Mouse (Mus musculus) inflammation-experienced regulatory T-cells, adult 6 months (primary cell): Measurements from ENCODE around the gene Helq. TPM values are rescaled to one million over a fixed set of nuclear protein-coding genes. Genes with fewer than 3 reads are reported as not detected.
A peak's percentile ranks its signal among the peaks of the same experiment; 100 is the strongest.

Experiments
- ATAC-seq: one replicate; pipeline ENCODE4 v1.8.0; 2017
- polyA plus RNA-seq, 3 experiments: library from polyadenylated mRNA; unstranded; fragments of 100-300 nt; shearing (Covaris generic); gene quantifications; one replicate each; pipeline ENCODE4 v1.2.1; 2017

Gene Helq
- polyA plus RNA-seq, 3 experiments from 2014 or later: 11.7 to 17.9 (median 17.4) TPM

DNA sequence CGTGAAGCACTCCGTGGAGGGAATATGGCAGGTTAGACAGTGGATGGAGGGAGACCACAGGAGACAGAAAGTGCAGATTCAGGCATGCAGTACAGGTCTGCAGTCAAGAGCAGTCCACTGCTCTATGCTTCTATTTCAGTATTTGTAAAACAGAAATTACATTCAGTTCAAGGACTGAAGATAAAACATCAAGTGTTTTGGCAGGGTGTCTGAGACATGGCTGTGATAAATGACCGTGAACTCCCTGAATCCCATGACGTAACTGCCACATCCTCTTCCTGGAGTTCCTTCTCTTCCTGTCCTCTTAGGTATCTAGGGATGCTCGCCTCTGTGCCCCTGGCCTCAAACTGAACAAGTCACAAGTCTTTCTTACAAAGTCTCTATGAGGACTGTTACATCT lies 21.5 kb downstream of the Helq start:
- ATAC-seq: no peak

DNA sequence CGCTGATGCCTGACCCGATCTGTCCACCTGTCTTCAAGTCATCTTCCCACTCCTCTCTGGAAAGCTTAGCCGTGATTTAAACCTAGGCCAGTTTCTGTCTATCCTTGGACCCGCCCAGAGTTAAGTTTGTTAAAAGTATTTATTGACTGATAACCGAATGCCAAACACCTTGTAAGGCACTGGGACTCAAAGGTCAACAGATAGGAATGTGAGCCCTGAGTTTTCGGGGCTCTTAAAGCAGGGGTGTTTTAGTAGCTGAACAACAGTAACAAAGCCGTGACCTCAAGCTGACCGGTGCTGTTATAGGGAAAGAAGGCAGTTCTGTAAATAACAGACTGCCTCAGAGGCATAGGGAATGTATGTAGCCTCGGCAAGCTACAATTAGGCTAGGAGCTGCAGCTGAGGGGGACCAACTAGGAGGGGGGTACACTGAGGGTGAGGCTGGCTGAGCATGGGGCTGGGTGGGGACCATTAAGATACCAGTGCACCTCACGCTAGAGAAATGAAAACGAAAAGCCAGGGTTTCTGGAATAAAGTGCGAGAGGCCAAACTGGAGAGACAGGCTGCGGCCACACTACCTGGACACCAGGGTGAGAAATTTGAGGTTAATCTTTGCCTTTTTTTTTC lies 22.5 kb downstream of the Helq start:
- no peak for ATAC-seq

DNA sequence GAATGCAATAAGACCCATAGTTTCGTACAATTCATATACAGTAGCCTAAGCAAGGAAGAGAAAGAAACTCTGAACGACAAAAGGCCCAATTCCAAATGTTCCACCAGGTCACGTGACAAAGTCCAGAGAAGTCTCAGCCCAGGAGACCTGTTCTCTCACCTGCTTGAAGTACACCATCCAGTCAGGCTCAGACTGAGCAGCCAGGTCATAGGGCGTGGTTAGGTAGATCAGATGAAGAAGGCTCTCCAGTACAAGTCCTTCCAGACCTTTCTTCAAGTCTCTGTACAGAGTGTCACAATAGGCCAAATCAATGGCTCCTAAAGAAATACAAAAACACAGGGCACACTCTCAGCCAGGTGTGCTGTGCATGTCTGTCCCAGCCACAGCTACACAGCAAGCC lies 26.8 kb downstream of the Helq start:
- no peak for ATAC-seq

DNA sequence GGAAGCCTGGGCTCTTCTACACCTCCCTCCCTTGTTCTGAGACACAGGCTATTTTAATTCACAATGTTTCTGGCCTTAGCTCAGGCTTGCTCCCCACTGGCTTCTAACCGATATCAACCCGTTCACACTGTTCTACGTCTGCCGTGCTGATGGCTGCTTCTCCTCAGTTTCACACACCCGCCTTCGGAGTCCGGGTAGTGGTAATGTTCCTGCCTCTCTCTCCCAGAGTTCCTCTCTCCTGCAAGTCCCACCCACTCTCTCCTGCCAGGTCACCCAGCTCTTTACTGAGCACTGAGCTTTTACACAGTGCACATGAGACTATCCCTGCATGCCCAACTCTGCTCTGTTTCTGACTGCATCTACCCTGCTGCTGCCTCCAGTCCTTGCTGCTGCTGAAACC lies 32.4 kb downstream of the Helq start:
- ATAC-seq: no peak

DNA sequence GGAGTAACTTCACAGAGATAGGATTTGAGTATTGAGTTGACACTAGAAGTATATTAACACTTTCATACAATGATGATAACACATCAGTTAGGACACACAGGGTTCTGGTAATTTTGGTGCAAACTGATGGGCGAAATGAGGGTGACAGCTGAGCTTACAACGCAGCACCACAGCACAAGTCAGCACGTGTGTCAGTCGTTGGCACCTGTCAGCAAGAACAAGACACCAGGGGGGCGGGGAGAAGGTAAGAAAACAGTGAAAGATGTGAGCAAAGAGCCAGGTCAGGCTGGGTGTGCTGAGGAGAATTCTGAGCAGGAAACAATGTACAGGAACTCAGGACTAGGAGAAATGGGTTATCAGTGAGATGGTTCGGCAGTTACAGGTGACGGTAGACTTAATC lies 36.7 kb downstream of the Helq start:
- no peak for ATAC-seq

DNA sequence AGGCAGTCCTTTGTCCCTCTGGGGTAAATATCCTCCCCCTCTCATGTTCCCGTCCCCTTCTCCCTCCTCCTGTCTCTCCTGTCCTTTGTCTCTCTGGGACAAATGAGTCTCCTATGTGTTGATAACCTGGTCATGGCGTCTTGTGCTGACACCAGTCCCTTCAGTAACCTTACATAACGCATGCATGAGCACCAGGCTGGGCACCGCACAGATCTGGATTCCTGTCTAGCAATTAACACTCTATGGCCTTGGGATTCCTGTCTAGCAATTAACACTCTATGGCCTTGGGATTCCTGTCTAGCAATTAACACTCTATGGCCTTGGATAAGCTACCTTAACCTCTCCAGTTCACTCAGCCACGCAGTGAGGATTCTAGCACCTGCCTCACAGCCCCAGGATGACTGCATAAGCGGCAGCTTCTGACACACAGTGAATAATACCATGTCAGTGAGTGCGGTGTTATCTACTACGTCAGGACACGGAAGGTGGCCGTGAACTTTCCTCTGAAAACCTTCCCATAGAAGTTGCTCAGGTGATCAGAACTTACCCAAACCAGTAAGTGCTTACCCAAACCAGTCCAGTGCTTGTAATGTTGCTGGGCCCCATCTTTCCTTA lies 38.2 kb downstream of the Helq start:
- ATAC-seq: no peak

DNA sequence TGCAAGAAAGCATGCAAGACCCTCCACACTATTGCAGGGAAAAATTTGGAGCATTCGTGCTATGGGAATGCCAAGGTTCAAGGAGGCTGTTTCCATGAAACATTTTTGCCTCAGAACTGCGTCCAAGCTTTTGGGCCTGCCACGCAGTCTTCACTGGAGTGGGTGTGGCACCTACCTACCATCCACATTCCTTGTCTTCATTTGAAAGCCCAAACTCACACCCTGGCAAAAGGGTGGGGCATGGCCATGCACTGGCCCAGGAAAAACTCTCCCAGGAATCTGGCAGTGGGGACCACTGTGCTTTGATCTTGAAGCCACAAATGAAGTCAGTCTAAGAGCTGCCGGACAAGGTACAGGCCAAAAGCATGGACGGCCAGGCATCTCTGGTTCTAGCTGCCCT lies 40.3 kb downstream of the Helq start:
- no peak for ATAC-seq

DNA sequence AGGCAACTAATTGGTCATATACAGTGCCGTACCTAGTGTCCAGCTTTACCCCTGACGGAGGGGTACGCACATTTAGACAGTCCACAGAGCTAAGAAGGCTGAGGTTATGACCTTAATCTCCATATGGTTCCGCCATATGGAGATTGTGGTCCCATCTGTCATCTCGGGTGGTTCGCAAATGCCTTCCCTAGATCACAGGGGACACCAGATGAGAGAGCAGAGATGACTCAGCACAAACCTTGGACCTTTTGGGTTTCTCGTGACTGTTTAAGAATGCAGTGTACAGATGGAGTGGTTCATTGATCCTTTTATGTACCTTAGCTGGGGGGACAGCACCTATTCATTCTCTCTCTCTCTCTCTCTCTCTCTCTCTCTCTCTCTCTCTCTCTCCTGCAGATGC lies 45.0 kb downstream of the Helq start:
- no peak for ATAC-seq

DNA sequence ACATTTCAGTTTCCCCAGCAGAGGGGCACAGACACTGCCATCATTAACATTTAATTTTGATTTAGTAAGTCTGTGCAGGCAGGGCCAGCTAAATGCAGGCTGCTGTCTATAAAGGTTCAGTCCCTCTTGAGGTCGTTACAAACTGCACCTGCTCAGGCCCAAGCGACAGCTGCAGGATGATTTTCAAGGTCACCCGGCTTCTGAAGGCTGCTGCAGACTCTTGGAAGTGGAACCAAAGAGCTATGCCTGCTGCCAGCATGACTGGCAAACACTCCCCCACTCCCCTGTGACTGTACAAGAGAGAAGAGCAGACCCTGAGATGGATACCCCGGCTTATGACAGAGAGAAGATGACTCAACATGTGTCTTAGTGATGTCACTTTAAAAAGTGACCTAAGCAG lies 46.7 kb downstream of the Helq start:
- ATAC-seq: no peak

DNA sequence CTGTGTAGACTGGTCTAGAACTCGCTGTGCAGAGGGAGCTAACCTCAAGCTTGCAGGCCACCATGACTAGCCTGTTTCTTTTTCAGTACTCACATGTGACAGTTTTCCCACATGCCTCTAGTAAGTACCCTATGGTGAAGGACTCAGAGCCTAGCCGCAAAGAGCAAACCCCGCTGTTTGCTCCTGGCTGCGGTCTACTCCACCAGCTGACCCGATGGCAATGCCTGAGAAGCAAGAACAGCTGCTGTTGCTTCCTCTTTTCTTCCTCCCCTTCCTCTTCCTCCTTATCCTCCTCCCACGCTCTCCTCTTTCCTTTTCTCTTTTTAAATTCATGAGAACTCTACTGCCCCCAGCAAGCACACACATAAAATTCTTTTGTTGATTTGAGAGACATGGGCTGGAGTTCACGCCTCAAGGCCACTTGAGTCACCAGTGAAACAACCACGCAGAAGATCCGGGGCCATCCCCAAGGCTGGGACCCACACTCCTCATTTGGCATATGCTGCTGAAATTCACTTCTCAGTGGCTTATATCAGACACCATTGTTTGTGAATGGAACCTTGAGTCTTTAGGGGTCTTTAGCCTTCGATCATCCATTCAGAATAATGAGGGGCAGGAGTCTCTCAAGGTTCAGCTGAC lies 47.7 kb downstream of the Helq start:
- no peak for ATAC-seq

DNA sequence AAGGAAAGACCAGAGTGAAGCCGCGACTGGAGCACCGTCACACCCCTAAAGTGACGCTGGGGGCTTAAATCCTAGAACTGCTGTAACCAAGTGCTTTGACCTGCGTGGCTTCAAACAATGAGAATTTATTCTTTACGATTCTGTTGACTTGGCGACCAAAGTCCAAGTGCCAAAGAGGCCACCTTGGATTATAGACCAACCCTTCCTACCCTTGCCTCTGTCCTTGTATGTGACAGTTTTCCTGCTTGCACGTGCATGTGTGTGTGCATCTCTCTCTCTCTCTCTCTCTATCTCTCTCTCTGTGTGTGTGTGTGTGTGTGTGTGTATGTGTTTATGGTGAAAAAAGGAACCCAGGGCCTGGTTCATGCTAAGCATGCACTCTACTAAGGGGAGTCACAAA lies 59.6 kb downstream of the Helq start:
- no peak for ATAC-seq

DNA sequence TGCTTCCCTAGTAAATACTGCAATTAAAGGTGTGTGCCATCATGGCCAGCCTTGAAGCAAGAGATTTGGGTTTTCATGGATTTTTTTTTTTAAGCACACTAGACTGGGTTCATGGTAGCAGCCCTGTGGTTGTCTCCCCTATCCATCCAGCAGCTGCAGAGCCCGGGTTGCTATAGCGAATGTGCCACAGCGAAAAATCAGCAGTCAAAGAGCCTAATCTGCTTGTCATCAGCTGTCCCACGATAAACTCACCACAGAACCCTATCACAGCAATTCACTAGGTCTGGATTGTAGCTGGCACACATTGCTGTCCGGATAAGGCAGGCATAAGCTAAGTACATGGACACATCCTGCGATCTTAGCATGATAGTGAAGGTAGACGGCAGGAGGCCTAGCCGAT lies 61.5 kb downstream of the Helq start:
- no peak for ATAC-seq

DNA sequence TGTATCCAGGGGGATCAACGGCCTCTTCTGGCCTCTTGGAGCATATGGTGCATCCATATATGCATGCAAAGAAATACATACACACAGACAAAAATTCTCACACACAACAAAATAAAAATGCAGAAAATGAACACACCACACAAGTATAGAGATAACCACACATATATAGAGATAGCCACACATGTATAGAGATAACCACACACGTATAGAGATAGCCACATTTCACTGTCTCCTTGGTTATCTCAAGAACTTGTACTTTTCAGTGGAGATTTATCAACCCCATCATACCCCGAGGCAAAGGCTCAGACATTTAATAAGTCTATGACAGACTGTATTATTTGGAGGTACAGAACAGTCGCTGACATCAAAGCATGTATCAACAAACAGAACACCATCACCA lies 63.9 kb downstream of the Helq start:
- ATAC-seq: no peak

DNA sequence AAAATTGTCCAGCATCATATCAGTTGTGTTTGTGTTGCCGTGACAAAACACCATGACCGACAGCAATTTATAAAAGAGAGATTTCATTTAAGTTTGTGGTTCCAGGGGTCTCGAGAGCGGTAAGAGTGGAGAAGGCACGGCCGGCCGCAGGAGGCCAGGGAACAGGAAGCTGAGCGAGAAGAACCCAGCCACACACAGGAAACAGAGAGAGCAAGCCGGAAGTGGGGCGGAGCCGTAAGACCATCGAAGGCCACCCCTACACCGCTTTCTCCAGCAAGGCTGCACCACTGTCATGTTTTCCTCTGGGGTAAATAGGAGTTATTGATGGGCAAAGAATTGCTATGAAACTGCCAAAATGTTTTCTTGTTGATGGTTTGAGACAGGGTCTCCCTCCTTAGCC lies 69.6 kb downstream of the Helq start:
- ATAC-seq: peak; percentile 100

DNA sequence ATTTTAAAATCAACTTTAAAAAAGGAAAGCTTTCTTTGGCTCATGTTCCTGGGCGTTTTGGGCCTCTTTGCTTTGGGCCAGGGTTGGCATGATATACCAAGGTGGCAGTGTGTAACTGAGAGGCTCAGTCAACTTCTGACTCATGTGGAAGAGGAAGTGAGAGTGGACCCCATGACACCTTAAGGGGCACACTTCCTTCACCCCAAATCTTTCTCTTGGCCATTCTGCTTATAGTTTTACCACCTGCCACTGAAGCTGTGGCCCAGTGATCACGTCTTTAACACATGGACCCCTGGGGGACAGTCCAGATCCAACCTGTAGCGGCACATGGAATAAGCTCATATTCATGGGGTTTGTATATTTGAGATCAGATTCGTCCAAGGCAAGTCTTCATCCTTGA lies 72.4 kb downstream of the Helq start:
- no peak for ATAC-seq

DNA sequence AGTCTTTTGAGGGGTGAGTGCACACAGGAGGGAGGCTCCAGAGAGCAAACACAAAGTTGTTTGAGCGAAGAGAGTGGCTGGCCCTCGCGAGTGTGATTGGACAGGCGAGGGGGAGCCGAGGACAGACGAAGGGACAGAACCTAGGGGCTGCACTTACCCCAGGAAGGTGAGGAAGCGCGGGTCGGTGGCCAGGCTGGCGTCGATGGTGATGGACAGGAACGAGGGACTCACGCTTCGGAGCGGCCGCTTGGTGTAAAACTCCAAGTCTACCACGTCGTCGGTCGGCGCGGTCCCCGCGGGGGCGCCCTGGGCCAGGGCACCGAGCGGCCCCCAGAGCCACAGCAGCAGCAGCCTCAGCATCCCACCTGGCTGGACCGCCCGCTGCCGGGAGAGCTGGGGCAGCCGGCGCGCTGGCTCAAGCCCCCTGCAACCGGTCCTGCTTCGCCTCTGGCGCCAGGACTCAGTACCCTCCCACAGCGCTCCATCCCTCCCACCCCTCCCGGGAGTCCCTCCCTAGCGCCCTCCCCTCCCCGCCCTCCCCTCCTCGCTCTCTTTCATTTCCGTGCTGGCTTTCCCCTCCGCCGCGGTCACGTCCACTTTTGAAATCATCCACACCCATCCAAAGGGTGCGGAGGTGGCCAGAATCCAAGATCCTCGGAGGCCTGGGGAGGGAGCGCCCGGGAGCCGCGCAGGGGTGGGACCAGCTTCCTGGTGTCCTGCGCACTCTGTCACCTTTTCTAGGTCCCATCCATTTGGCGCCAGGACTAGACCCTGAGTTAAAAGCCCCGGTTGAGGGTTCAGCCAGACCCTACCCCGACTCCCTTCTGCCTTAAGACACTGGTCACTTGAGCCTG lies 78.9 kb downstream of the Helq start, which contains the start of gene Hpse:
TSS of gene Hpse (minus strand) at position 482 of the 854 bp plus-strand sequence.
- ATAC-seq: peak; percentile 55

DNA sequence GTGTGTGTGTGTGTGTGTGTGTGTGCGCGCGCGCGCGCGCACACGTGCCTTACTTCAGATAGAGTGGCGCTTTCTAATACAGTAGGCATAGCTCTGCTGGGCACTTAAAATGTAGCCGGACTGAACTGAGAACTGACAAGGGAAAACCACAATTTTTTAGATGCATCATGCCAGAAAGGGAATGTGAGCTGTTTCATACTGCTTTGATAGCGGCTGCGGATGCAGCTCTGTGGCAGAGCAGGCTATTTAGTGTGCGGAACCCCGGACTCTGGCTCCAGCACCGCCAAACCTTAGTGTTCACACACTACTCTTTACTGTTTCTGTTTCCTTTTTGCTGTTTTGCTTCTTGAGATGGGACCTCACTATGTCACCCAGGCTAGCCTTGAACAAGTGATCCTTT lies 81.6 kb downstream of the Helq start:
- no peak for ATAC-seq

Other genes starting within 250 kb of the Helq start
- gene Plac8, start 226.4 kb downstream of the Helq start, polyA plus RNA-seq: 10 to 100 TPM in 1 of 3 experiments, 1 to 10 TPM in 2; 5.5 to 17.7 (median 6.8) TPM
- gene Coq2, start 123.5 kb downstream of the Helq start, polyA plus RNA-seq: 10 to 100 TPM in 2 of 3 experiments, 1 to 10 TPM in 1; 6.8 to 11.9 (median 11.6) TPM
- 1 to 10 TPM in 1 of 3 experiments, under 1 TPM in 2; 0.69 to 1.3 (median 0.91) TPM for gene Hpse, start 78.9 kb downstream of the Helq start, polyA plus RNA-seq
- gene Mrps18c, start within 50 bp of the Helq start, polyA plus RNA-seq: 100 to 1,000 TPM; 152 to 208 (median 162) TPM
- 10 to 100 TPM; 16.4 to 30.6 (median 28.2) TPM for gene Abraxas1, start 22.4 kb upstream of the Helq start, polyA plus RNA-seq
- 1 to 10 TPM in 2 of 3 experiments, under 1 TPM in 1; 0.74 to 2.4 (median 2.3) TPM for gene Gpat3, start 47.1 kb upstream of the Helq start, polyA plus RNA-seq